Mouse (Mus musculus) myocyte (in vitro differentiated cells): ENCODE data around the gene Tlr12.
"Not testable (repeated sequence)": the region's sequence is repeated elsewhere in the genome, so short reads cannot be mapped to it uniquely, and the experiment has no call there.

Source experiments
- CEBPB ChIP-seq: IDR thresholded peaks from 2 replicates; pipeline ENCODE4 v1.6.1; 2011; ENCODE audit warnings: mild to moderate bottlenecking, moderate library complexity; ENCODE audit not compliant: poor library complexity, insufficient read depth, severe bottlenecking
- E2F4 ChIP-seq: IDR thresholded peaks from one replicate; pipeline ENCODE4 v1.6.1; 2011; ENCODE audit warnings: mild to moderate bottlenecking, control low read depth, moderate library complexity; ENCODE audit not compliant: insufficient read depth
- MAX ChIP-seq: IDR thresholded peaks from one replicate; pipeline ENCODE4 v1.6.1; 2011; ENCODE audit warnings: low read depth, mild to moderate bottlenecking, control low read depth
- MYOD1 ChIP-seq, 3 experiments: IDR thresholded peaks; one replicate each; pipeline ENCODE4 v1.6.1; 2011; ENCODE audit warnings: control low read depth in 2 of 3, low read depth in 2 of 3, mild to moderate bottlenecking in 2 of 3, moderate library complexity in 1 of 3; ENCODE audit not compliant: insufficient read length in 2 of 3, control insufficient read depth in 1 of 3
- MYOG ChIP-seq, 3 experiments: IDR thresholded peaks; one replicate each; pipeline ENCODE4 v1.6.1; 2011; ENCODE audit warnings: control low read depth in 2 of 3, low read depth in 2 of 3, mild to moderate bottlenecking in 2 of 3; ENCODE audit not compliant: insufficient read length in 2 of 3, control insufficient read depth in 1 of 3, insufficient read depth in 1 of 3
- POLR2A ChIP-seq: IDR thresholded peaks from one replicate; pipeline ENCODE4 v1.6.1; 2011; ENCODE audit warnings: low read depth, mild to moderate bottlenecking, control low read depth, moderate library complexity; ENCODE audit not compliant: insufficient read length
- POLR2AphosphoS2 ChIP-seq: IDR thresholded peaks from one replicate; pipeline ENCODE4 v1.6.1; 2011; ENCODE audit warnings: low read depth, control low read depth; ENCODE audit not compliant: insufficient read length
- REST ChIP-seq: IDR thresholded peaks from one replicate; pipeline ENCODE4 v1.6.1; 2011; ENCODE audit warnings: mild to moderate bottlenecking, control low read depth, moderate library complexity; ENCODE audit not compliant: insufficient read depth, insufficient read length
- TCF12 ChIP-seq: IDR thresholded peaks from one replicate; pipeline ENCODE4 v1.6.1; 2011; ENCODE audit warnings: mild to moderate bottlenecking, control low read depth; ENCODE audit not compliant: poor library complexity, insufficient read depth, severe bottlenecking
- USF1 ChIP-seq: IDR thresholded peaks from one replicate; pipeline ENCODE4 v1.6.1; 2011; ENCODE audit warnings: low read depth, mild to moderate bottlenecking, control low read depth, moderate library complexity

GRCm38 (mm10) chr4:128667195-128667594 is 48.8 kb upstream of the Tlr12 start:
- TF ChIP-seq POLR2A; MAX; USF1; MYOD1 (IDR thresholded peaks at IDR 0.05; ENCODE audit: control insufficient read depth in 1 of 3, insufficient read length in 2 of 3, low read depth in 2 of 3); CEBPB; POLR2AphosphoS2; TCF12; REST; MYOG (IDR thresholded peaks at IDR 0.05; ENCODE audit: control insufficient read depth in 1 of 3, insufficient read depth in 1 of 3, insufficient read length in 2 of 3, low read depth in 2 of 3); E2F4: not testable (repeated sequence)
